Mouse (Mus musculus) intestine, embryonic 16.5 days (tissue): ENCODE results near the gene Abhd17b. TPM values are rescaled to one million over a fixed set of nuclear protein-coding genes. Genes with fewer than 3 reads are reported as not detected.

ENCODE experiments used
- ATAC-seq: fragments of 200-750 bp; cut with Nextera tagmentation; 2 replicates; pipeline ENCODE4 v1.8.0; 2017; ENCODE audit warnings: moderate TSS enrichment, moderate library complexity
- H3K27ac ChIP-seq: fragments of 300-500 bp; sonication (generic); 2 replicates; pipeline ENCODE4 v1.5.1; 2014; ENCODE audit warnings: mild to moderate bottlenecking, low read length
- H3K27me3 ChIP-seq: fragments of 300-500 bp; sonication (generic); replicated peaks from 2 replicates; pipeline ENCODE4 v1.6.1; 2014; ENCODE audit warnings: low read length, control low read depth, mixed read lengths; ENCODE audit not compliant: control insufficient read depth, insufficient read depth
- H3K36me3 ChIP-seq: fragments of 300-500 bp; sonication (generic); 2 replicates; pipeline ENCODE4 v1.6.1; 2014; ENCODE audit warnings: low read length, control low read depth; ENCODE audit not compliant: control insufficient read depth, insufficient read depth
- H3K4me1 ChIP-seq: fragments of 300-500 bp; sonication (generic); 2 replicates; pipeline ENCODE4 v1.6.1; 2014; ENCODE audit warnings: low read length, control low read depth, mixed read lengths; ENCODE audit not compliant: control insufficient read depth, insufficient read depth
- H3K4me2 ChIP-seq: fragments of 300-500 bp; sonication (generic); 2 replicates; pipeline ENCODE4 v1.6.1; 2014; ENCODE audit warnings: low read depth, low read length, control low read depth
- H3K4me3 ChIP-seq: fragments of 300-500 bp; sonication (generic); 2 replicates; pipeline ENCODE4 v1.5.1; 2014; ENCODE audit warnings: mild to moderate bottlenecking, low read length
- H3K9ac ChIP-seq: fragments of 300-500 bp; sonication (generic); 2 replicates; pipeline ENCODE4 v1.6.1; 2014; ENCODE audit warnings: low read depth, low read length
- H3K9me3 ChIP-seq: fragments of 300-500 bp; sonication (generic); 2 replicates; pipeline ENCODE4 v1.6.1; 2016; ENCODE audit warnings: low read length, control low read depth; ENCODE audit not compliant: control insufficient read depth
- WGBS: fragments of 180-500 bp; shearing (Covaris S2); extraction: QIAGEN DNeasy Blood & Tissue Kit; methylation state at CpG from one replicate; pipeline ENCODE4 v1.1.7; 2014; 5-methylcytosine and 5-hydroxymethylcytosine counted together
- polyA plus RNA-seq: library from polyadenylated mRNA; unstranded; fragments of >200 nt; fragmentation: Nextera tagmentation; extraction: Ambion mirVana; gene quantifications from 2 replicates; pipeline ENCODE4 v1.2.1, GENCODE M21; 2015

The Abhd17b gene
- polyA plus RNA-seq: 7.3 and 15.9 TPM in 2 replicates

DNA sequence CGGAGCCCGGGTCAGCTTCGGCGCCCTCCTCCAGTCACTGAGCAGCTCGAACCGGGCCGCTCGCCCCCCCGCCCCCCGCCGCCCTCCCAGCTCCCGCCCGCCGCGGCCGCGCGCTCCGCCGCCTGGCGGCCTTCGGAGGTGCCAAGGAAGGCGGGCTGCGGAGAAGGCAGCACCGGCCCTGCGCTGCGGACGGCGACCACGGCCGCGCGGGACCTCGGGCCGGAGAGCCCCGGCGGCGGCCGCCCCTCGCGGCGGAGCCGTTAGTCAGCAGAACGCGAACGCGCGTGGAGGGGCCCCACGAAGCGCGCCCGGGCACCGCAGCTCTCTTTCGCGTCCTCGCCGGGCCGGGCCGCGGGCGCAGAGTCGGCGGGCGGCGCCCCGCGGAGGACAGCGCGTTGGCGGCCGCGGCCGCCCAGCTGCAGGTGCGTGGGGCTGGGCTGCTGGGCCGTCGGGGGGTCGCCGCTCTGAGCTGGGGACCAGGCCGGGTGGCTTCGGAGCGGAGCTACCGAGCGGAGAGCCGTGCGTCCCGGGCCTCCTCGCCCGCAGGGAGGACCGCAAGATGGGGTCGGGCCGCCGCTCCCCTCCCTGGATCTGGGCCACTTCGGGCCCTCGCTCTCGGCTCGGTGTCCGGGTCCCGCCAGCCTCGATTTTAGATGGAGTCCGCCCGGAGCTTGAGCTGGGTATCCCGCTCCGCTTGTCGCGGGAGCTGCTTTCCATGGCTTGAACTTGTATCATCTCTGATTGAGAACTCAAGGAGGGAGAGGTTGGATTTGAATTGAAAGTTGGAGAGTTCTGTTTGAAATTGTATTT, at the start of gene Abhd17b:
Gene Abhd17b (plus strand): TSS at position 14 of the 810 bp plus-strand sequence.
- peak; percentile 61 for ATAC-seq
- Histone ChIP-seq H3K4me3 (peak within 1 kb of the TSS; percentile 87), H3K27me3 (no peaks in the 10 kb centered on the region), H3K9ac (peak within 1 kb of the TSS; percentile 92), H3K27ac (peak within 1 kb of the TSS; percentile 99), H3K4me2 (peak within 1 kb of the TSS; percentile 58), H3K4me1 (peaks cover 10% of the 10 kb centered on the region; the same call in 1 of the 2 replicates), H3K36me3 (no peaks in the 10 kb centered on the region), H3K9me3 (no peaks in the 10 kb centered on the region)
- WGBS: under 1% methylated on average over 86 of the region's 105 CpGs

DNA sequence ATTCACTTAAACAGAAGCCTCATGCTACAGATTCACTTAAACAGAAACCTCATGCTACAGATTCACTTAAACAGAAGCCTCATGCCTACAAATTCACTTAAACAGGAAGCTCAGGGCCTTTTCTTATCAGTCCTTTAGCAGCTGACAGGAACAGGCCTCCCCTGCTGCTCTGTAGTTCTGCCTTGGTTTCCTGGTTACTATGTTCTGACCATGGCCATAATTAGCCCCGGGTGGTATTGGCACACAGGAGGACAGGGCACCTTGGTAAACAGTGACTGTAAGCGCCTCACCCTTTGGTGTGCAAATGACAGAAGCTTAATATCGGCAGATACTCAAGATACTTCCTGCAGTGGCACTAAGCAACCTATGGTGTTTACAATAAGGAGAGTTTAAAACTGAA, 49.1 kb upstream of the Abhd17b start:
- H3K4me2 ChIP-seq: no peak overlapping the region
- no peak overlapping the region for H3K4me3 ChIP-seq
- no peaks in the 10 kb centered on the region for H3K27me3 ChIP-seq
- peaks cover 13% of the 10 kb centered on the region for H3K4me1 ChIP-seq
- H3K36me3 ChIP-seq: no peaks in the 10 kb centered on the region
- H3K9ac ChIP-seq: no peak overlapping the region
- peak; percentile 86 for ATAC-seq
- no peaks in the 10 kb centered on the region for H3K9me3 ChIP-seq
- WGBS: 45% methylated on average over 3 of the region's 3 CpGs
- no peak overlapping the region for H3K27ac ChIP-seq

DNA sequence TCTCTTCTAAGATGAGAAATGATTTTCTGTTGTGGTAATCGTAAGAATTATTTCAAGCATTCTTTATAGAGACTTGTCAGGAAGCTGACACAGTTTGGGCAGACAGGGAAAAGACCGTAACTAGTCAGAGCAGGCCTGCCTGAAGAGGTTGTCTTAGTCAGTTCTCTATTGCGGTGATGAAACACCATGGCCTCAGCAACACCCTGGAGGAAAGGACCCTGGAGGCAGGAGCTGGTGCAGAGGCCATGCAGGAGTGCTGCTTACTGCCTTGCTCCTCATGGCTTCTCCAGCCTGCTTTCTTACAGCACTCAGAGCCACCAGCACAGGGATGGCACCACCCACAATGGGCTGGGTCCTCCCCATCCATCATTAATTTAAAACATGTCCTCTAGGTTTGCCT, 47.7 kb upstream of the Abhd17b start:
- H3K4me3 ChIP-seq: no peak overlapping the region
- H3K9me3 ChIP-seq: no peaks in the 10 kb centered on the region
- H3K27me3 ChIP-seq: no peaks in the 10 kb centered on the region
- H3K4me2 ChIP-seq: no peak overlapping the region
- WGBS: 91% methylated on average over 3 of the region's 3 CpGs
- peak; percentile 36; the same call in 1 of the 2 replicates for ATAC-seq
- no peak overlapping the region for H3K27ac ChIP-seq
- no peak overlapping the region for H3K9ac ChIP-seq
- peaks cover 4% of the 10 kb centered on the region; the same call in 1 of the 2 replicates for H3K4me1 ChIP-seq
- no peaks in the 10 kb centered on the region for H3K36me3 ChIP-seq

DNA sequence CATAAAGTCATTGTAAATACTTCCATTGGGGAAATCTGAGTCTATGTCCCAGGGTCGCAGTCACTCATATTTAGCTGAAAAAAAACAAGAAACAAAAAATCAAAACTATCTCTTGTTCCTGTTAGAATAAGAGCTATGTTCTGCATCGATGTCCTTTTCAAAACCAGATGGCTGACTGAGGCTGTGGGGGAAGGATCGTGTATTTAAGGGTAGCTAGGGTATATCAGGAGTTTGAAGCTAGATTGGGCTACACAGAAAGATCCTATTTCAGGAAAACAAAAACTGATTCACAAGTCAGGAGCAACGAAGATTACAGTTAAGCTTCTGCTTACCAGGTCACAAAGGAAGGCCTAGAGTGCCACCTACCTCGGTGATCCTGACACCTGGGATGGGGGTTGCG, 42.7 kb upstream of the Abhd17b start:
- WGBS: 77% methylated on average over 6 of the region's 6 CpGs
- no peaks in the 10 kb centered on the region for H3K27me3 ChIP-seq
- no peak for ATAC-seq

DNA sequence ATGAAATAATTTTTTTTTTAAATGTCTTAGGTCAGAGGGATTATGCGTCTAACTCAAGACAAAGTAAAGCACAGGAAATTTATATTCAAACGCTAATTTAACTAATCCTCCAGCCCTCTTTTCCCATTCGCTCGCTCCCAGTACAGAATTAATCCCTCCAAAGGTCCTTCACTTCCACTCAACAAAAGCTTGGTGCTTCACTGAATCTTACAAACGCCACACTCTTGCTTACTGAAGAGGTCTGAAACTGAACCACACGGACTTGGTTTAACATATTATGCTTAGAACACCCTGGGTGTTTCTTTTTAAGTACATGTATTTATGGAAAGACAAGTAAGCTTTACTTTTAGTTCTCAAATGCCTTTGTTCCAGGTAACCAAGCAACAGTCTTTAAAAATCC, 41.7 kb upstream of the Abhd17b start:
- Histone ChIP-seq H3K4me3 (no peak overlapping the region), H3K4me1 (no peaks in the 10 kb centered on the region), H3K4me2 (no peak overlapping the region), H3K9me3 (no peaks in the 10 kb centered on the region), H3K36me3 (no peaks in the 10 kb centered on the region), H3K27me3 (no peaks in the 10 kb centered on the region), H3K9ac (no peak overlapping the region), H3K27ac (no peak overlapping the region)
- no peak for ATAC-seq
- 78% methylated on average over 6 of the region's 6 CpGs for WGBS

More for the DNA sequence above, 42.7 kb upstream of the Abhd17b start:
- Histone ChIP-seq H3K9me3 (no peaks in the 10 kb centered on the region), H3K4me1 (no peaks in the 10 kb centered on the region), H3K9ac (no peak overlapping the region), H3K4me2 (no peak overlapping the region), H3K27ac (no peak overlapping the region), H3K36me3 (no peaks in the 10 kb centered on the region), H3K4me3 (no peak overlapping the region)

DNA sequence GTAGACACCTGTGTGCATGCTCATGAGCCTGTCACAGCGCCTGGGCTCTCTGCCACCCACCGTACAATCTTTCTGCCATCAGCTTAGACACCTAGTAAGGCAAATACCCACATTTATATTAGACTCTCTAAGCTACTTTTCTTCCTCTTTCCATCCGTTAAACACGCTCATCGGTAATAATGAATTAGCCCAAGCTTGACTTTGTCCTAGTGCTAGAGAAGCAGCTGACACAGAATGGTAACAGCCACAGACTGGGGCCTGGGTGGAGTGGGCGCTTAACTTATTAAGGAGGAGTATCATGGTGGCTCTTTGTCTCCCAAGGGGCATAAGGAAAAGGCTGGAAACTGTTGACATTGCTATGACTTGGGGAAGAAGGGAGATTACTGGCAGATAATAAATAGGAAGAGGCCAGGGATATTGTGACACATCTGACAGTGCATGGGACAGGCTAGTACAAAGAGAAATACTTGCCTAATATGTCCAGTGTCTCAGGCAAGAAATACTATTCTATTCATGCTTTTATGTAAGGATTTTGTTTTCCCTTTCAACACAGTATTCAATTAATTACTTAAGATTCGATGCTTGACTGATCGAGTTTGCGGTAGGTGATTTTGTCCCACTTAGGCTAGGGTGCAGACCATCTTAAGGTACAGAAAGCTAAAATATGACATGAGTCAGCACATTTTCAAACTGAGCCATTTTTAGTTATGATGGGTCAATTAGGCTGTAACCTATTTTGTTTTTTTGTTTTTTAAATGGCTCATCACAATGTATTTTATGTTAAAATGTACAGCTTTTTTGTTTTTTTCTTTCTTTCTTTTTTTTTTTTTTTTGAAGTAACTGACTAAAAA, 41.0 kb upstream of the Abhd17b start:
- H3K4me1 ChIP-seq: no peaks in the 10 kb centered on the region
- ATAC-seq: no peak
- no peak overlapping the region for H3K4me2 ChIP-seq
- no peaks in the 10 kb centered on the region for H3K9me3 ChIP-seq
- H3K9ac ChIP-seq: no peak overlapping the region
- WGBS: 92% methylated on average over 9 of the region's 9 CpGs
- H3K27me3 ChIP-seq: no peaks in the 10 kb centered on the region
- no peak overlapping the region for H3K4me3 ChIP-seq
- H3K36me3 ChIP-seq: no peaks in the 10 kb centered on the region
- no peak overlapping the region for H3K27ac ChIP-seq

DNA sequence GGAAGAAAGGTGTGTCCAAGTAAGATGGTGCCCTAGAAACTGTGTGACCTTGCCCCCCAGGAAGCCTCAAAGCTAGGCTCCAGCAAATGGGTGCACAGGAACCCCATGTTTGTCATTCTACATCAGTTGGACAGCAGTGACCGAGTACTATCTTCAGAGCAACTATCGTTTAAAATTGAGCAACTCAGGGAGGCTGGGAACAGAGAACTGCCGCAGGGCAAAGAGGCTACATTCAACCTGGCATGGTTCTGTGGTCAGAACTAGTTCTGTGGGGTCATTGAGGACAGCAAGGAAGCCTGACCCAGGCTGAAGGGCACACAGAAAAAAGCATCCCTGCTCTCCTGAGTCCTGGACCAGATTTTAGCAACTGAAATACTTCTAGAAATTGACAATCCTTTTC, 37.2 kb upstream of the Abhd17b start:
- Histone ChIP-seq H3K27me3 (no peaks in the 10 kb centered on the region), H3K9ac (no peak overlapping the region), H3K4me2 (no peak overlapping the region), H3K9me3 (no peaks in the 10 kb centered on the region), H3K4me3 (no peak overlapping the region), H3K27ac (no peak overlapping the region), H3K4me1 (no peaks in the 10 kb centered on the region), H3K36me3 (no peaks in the 10 kb centered on the region)
- ATAC-seq: no peak
- WGBS: 89% methylated on average over 3 of the region's 3 CpGs

DNA sequence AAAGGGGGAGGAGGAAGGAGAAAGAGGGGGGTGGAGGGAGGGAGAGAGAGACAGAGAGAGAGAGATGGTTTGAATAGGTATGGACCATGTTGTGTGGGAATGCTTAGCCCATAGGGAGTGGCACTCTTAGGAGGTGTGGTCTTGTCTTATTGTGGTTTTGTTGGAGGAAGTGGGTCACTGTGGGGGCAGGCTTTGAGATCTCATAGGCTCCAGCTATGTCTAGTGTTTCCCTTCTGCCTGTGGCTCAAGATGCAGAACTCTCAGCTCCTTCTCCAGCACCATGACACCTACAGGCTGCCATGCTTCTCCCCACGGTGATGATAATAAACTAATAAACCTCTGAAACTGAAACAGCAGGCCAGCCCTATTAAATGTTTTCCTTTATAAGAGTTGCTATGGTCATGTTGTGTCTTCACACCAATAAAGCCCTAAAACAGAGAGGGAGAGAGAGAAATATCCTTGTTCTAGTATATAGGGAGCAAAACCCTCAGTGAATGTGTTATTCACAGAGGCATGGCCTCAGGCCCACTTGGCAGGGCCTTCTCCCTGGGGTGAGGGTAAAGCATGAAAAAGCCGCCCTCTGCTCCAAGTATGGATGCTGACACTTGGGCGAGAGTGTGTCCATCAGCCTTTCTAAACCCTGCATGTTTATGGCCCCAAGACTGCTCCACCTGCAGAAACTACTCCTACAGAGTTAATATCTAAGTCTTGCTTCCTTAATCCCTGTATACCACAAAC, 29.4 kb upstream of the Abhd17b start:
- no peaks in the 10 kb centered on the region for H3K9me3 ChIP-seq
- ATAC-seq: no peak
- no peaks in the 10 kb centered on the region for H3K27me3 ChIP-seq
- no peaks in the 10 kb centered on the region for H3K4me1 ChIP-seq
- H3K4me2 ChIP-seq: no peak overlapping the region
- no peak overlapping the region for H3K27ac ChIP-seq
- H3K4me3 ChIP-seq: no peak overlapping the region
- 71% methylated on average over 3 of the region's 3 CpGs for WGBS
- no peak overlapping the region for H3K9ac ChIP-seq
- H3K36me3 ChIP-seq: no peaks in the 10 kb centered on the region

DNA sequence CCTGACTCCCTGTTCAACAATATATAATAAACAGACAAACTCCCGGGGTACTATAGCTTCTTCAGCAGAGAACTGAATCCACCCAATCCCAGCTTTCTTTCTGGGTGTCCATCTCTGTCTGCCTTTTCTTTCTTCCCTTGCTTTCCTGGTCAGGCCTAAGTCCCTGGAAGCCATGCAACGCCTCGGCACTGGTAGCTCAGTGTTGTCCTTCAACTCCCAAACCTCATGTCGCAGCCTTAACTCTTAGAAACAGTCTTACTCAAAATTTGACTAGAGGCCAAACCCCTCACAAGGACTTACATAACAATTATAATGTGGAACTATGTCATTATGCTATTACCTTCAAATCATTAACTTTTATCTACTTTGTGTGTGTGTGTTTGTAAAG, 28.8 kb upstream of the Abhd17b start:
- H3K36me3 ChIP-seq: no peaks in the 10 kb centered on the region
- no peaks in the 10 kb centered on the region for H3K4me1 ChIP-seq
- H3K9me3 ChIP-seq: no peaks in the 10 kb centered on the region
- no peaks in the 10 kb centered on the region for H3K27me3 ChIP-seq
- H3K27ac ChIP-seq: no peak overlapping the region
- WGBS: 88% methylated on average over 4 of the region's 4 CpGs
- no peak; the same call in 1 of the 2 replicates for ATAC-seq
- no peak overlapping the region for H3K4me2 ChIP-seq
- no peak overlapping the region for H3K9ac ChIP-seq
- no peak overlapping the region for H3K4me3 ChIP-seq
